Mouse (Mus musculus) heart, embryonic 16.5 days (tissue): Measurements from ENCODE around the gene Tbx21. TPM values are rescaled to one million over a fixed set of nuclear protein-coding genes. Genes with fewer than 3 reads are reported as not detected.
A peak's percentile ranks its signal among the peaks of the same experiment; 100 is the strongest.

Source experiments
- ATAC-seq: fragments of 200-750 bp; cut with Nextera tagmentation; replicated peaks from 2 replicates; pipeline ENCODE4 v1.8.0; 2017; ENCODE audit warnings: moderate number of reproducible peaks; ENCODE audit not compliant: insufficient read depth, low FRiP score; ENCODE audit errors: extremely low read depth
- H3K27ac ChIP-seq: fragments of 300-500 bp; sonication (generic); 2 replicates; pipeline ENCODE4 v1.5.1; 2014; ENCODE audit warnings: mild to moderate bottlenecking, low read length, control low read depth, moderate library complexity
- H3K27me3 ChIP-seq: fragments of 300-500 bp; sonication (generic); 2 replicates; pipeline ENCODE4 v1.6.1; 2014; ENCODE audit warnings: low read length, mixed read lengths; ENCODE audit not compliant: control insufficient read depth, insufficient read depth
- H3K36me3 ChIP-seq: fragments of 300-500 bp; sonication (generic); 2 replicates; pipeline ENCODE4 v1.6.1; 2014; ENCODE audit not compliant: control insufficient read depth, insufficient read depth
- H3K4me1 ChIP-seq: fragments of 300-500 bp; sonication (generic); 2 replicates; pipeline ENCODE4 v1.6.1; 2014; ENCODE audit warnings: low read length, mixed read lengths; ENCODE audit not compliant: control insufficient read depth, insufficient read depth
- H3K4me2 ChIP-seq: fragments of 300-500 bp; sonication (generic); 2 replicates; pipeline ENCODE4 v1.6.1; 2014; ENCODE audit warnings: low read depth, mild to moderate bottlenecking, control low read depth, low read length
- H3K4me3 ChIP-seq: fragments of 300-500 bp; sonication (generic); 2 replicates; pipeline ENCODE4 v1.5.1; 2014; ENCODE audit warnings: mild to moderate bottlenecking, control low read depth, low read length
- H3K9ac ChIP-seq: fragments of 300-500 bp; sonication (generic); 2 replicates; pipeline ENCODE4 v1.6.1; 2014; ENCODE audit warnings: low read length, control low read depth
- H3K9me3 ChIP-seq: fragments of 300-500 bp; sonication (generic); replicated peaks from 2 replicates; pipeline ENCODE4 v1.6.1; 2016; ENCODE audit warnings: low read length; ENCODE audit not compliant: control insufficient read depth
- WGBS: fragments of 180-500 bp; shearing (Covaris S2); extraction: QIAGEN DNeasy Blood & Tissue Kit; methylation state at CpG from one replicate; pipeline ENCODE4 v1.1.7; 2014; 5-methylcytosine and 5-hydroxymethylcytosine counted together
- polyA plus RNA-seq: library from polyadenylated mRNA; unstranded; fragments of >200 nt; fragmentation: Nextera tagmentation; extraction: Ambion mirVana; gene quantifications from 2 replicates; pipeline ENCODE4 v1.2.1, GENCODE M21; 2015

Tbx21 gene
- polyA plus RNA-seq, 1 experiment from 2014 or later = 0.46 TPM

- H3K4me1 ChIP-seq = peaks cover 9% of the 10 kb centered on the region
- H3K9me3 ChIP-seq = no peaks in the 10 kb centered on the region
- peak overlapping the region; percentile 77 for H3K9ac ChIP-seq
- peaks cover 12% of the 10 kb centered on the region for H3K27me3 ChIP-seq
- H3K4me3 ChIP-seq = peak overlapping the region; percentile 66
- peak overlapping the region; percentile 98 for H3K4me2 ChIP-seq
- 3% methylated on average over 32 of the region's 32 CpGs for WGBS
- H3K27ac ChIP-seq = no peak overlapping the region
- H3K36me3 ChIP-seq = no peaks in the 10 kb centered on the region
- peak; percentile 67 for ATAC-seq
Observed at GRCm38 (mm10) chr11:97126645-97127468, 11.7 kb upstream of the Tbx21 start.

- WGBS = 60% methylated on average over 10 of the region's 10 CpGs
- Histone ChIP-seq H3K9ac (no peak overlapping the region), H3K27ac (no peak overlapping the region), H3K36me3 (no peaks in the 10 kb centered on the region), H3K27me3 (peaks cover 4% of the 10 kb centered on the region; the same call in 1 of the 2 replicates), H3K4me1 (peaks cover 9% of the 10 kb centered on the region), H3K4me2 (no peak overlapping the region), H3K9me3 (no peaks in the 10 kb centered on the region), H3K4me3 (no peak overlapping the region)
- no peak for ATAC-seq
Observed at GRCm38 (mm10) chr11:97124266-97125036, 9.3 kb upstream of the Tbx21 start.

GRCm38 (mm10) chr11:97123282-97123890 lies 8.3 kb upstream of the Tbx21 start:
- peaks cover 14% of the 10 kb centered on the region for H3K27me3 ChIP-seq
- no peak overlapping the region for H3K9ac ChIP-seq
- H3K36me3 ChIP-seq = no peaks in the 10 kb centered on the region
- H3K9me3 ChIP-seq = no peaks in the 10 kb centered on the region
- WGBS = 10% methylated on average over 11 of the region's 11 CpGs
- ATAC-seq = no peak
- peaks cover 9% of the 10 kb centered on the region for H3K4me1 ChIP-seq
- no peak overlapping the region for H3K4me3 ChIP-seq
- no peak overlapping the region for H3K4me2 ChIP-seq
- H3K27ac ChIP-seq = no peak overlapping the region

- Histone ChIP-seq H3K4me3 (no peak overlapping the region), H3K4me1 (no peaks in the 10 kb centered on the region), H3K27ac (no peak overlapping the region), H3K4me2 (no peak overlapping the region), H3K27me3 (peaks cover 36% of the 10 kb centered on the region), H3K9me3 (no peaks in the 10 kb centered on the region), H3K9ac (no peak overlapping the region), H3K36me3 (no peaks in the 10 kb centered on the region)
- ATAC-seq = no peak
- WGBS = 58% methylated on average over 3 of the region's 3 CpGs
Observed at GRCm38 (mm10) chr11:97120641-97121040, 5.5 kb upstream of the Tbx21 start.

- Histone ChIP-seq H3K27ac (no peak overlapping the region), H3K36me3 (no peaks in the 10 kb centered on the region), H3K9me3 (no peaks in the 10 kb centered on the region), H3K4me3 (no peak overlapping the region), H3K4me1 (peaks cover 4% of the 10 kb centered on the region; the same call in 1 of the 2 replicates), H3K4me2 (no peak overlapping the region), H3K9ac (no peak overlapping the region), H3K27me3 (peaks cover 40% of the 10 kb centered on the region)
- ATAC-seq = no peak
- 50% methylated on average over 10 of the region's 10 CpGs for WGBS
Observed at GRCm38 (mm10) chr11:97120221-97120620, 5.1 kb upstream of the Tbx21 start.

- Histone ChIP-seq H3K27me3 (peaks cover 68% of the 10 kb centered on the region), H3K4me2 (peak overlapping the region; percentile 70), H3K36me3 (no peaks in the 10 kb centered on the region), H3K27ac (no peak overlapping the region), H3K9ac (no peak overlapping the region), H3K4me3 (peak overlapping the region; percentile 53), H3K9me3 (no peaks in the 10 kb centered on the region), H3K4me1 (peaks cover 11% of the 10 kb centered on the region)
- WGBS = 9% methylated on average over 11 of the region's 11 CpGs
- ATAC-seq = no peak
Observed at GRCm38 (mm10) chr11:97115797-97116196, 666 bp upstream of the Tbx21 start.

GRCm38 (mm10) chr11:97112519-97113125 lies 2.5 kb downstream of the Tbx21 start:
- Histone ChIP-seq H3K36me3 (no peaks in the 10 kb centered on the region), H3K9ac (no peak overlapping the region), H3K27ac (no peak overlapping the region), H3K4me1 (peaks cover 11% of the 10 kb centered on the region), H3K9me3 (no peaks in the 10 kb centered on the region), H3K27me3 (peaks cover 49% of the 10 kb centered on the region), H3K4me3 (no peak overlapping the region), H3K4me2 (no peak overlapping the region)
- whole genome bisulfite sequencing = 78% methylated on average over 9 of the region's 9 CpGs
- no peak for ATAC-seq

- Histone ChIP-seq H3K4me3 (no peak overlapping the region), H3K27ac (no peak overlapping the region), H3K36me3 (no peaks in the 10 kb centered on the region), H3K4me2 (no peak overlapping the region), H3K9me3 (no peaks in the 10 kb centered on the region), H3K27me3 (peaks cover 18% of the 10 kb centered on the region), H3K9ac (no peak overlapping the region), H3K4me1 (no peaks in the 10 kb centered on the region)
- ATAC-seq = no peak
- 80% methylated on average over 16 of the region's 16 CpGs for WGBS
Observed at GRCm38 (mm10) chr11:97108976-97109375, 6.2 kb downstream of the Tbx21 start.
